Mouse (Mus musculus) bone marrow, adult 2 months (tissue): ENCODE results near the gene Rint1.
A peak's percentile ranks its signal among the peaks of the same experiment; 100 is the strongest.

Experiments used
- CTCF ChIP-seq: fragments of 200-500 bp; IDR thresholded peaks from 2 replicates; pipeline ENCODE4 v1.5.1; 2011; ENCODE audit warnings: low read length, control low read depth; ENCODE audit not compliant: control insufficient read depth, insufficient read depth
- POLR2A ChIP-seq: fragments of 200-500 bp; IDR thresholded peaks from 2 replicates; pipeline ENCODE4 v1.6.1; 2011; ENCODE audit warnings: low read depth, mild to moderate bottlenecking, control low read depth, low read length, borderline replicate concordance; ENCODE audit not compliant: control insufficient read depth

- TF ChIP-seq CTCF (peak; percentile 97), POLR2A (peak; percentile 94)
These were observed at the start of gene Rint1 for GRCm38 (mm10) chr5:23787536-23788389.
